Mouse (Mus musculus) heart, adult 18-20 months (tissue): ENCODE results near the gene Vps51. TPM values are rescaled to one million over a fixed set of nuclear protein-coding genes. Genes with fewer than 3 reads are reported as not detected.
A peak's percentile ranks its signal among the peaks of the same experiment; 100 is the strongest.

Source experiments
- DNase-seq, 2 experiments: peaks; one replicate each; pipeline ENCODE4 v3.0.0; 2021 to 2022; ENCODE audit warnings: mixed read lengths in 1 of 2
- total RNA-seq, 2 experiments: library from RNA; stranded (reverse); gene quantifications; 2 replicates each; pipeline ENCODE4 v1.2.3; 2021

The Vps51 gene
- total RNA-seq, 2 experiments from 2014 or later: 20.9 to 22.2 TPM

DNA sequence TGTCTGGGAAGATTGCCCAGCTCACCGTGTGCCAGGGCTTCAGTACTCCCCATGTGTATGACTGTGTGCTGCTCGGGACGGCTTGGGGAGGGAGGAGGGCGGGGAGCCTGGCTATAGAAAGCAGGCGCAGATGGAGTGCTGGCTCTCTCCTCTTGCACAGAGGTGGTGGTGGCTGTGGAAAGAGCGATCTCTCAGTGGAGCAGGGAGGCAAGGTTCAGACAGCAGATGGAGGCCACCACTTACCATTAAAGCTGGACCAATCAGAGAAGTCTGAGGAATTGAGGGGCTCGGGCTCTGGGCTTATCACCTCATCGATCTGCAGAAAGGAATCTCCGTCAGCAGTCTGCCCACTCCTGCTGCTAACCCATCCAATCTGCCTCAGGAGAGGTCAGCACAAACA, 5.1 kb upstream of the Vps51 start, which contains the start of gene Gm28374:
Gene Gm28374 (minus strand): TSS at position 101 of the 400 bp plus-strand sequence.
- DNase-seq: no peak

DNA sequence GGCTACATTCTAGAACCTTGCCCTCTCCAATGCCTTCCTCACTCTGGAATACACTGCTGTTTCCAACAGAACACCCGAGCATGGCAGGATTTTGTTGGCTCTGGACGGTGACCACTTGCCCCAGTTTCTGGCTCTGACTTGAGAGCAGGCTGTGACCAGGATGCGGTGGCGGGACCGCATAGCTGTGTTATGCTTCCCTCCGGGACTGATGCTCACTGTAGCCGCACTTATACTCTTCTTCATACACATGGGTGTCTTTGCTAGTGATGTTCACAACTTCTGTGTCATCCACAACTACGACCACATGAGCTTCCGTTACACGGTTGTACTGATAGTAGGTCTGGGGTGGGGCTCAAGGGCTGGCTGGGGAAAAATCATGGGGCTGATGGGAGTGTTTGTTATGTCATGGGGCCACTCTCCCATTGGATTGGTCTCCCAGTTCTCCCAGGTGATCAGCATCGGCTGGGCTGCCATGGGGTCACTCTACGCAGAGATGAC, 3.0 kb upstream of the Vps51 start, which contains the start of gene Tmem262:
Gene Tmem262 (plus strand): TSS at position 51 of the 498 bp plus-strand sequence.
- no peak for DNase-seq

DNA sequence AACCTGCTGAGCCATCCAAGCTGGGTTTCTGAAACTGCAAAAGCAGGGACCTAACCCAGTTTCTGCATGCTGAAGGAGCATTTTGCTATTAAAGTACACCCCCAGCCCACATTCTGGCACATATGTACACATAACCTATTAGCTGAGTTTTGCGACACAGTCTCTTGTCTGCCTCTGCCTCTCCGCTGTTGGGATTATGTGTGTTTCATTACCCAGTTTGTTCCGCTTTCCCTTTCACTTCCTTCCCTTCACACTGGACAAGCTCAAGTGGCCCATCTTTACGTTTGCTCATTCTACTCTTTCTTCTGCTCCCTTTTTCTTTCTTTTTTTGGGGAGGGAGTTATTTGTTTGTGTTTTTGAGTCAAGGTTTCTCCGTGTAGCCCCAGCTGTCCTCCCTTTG, 3.1 kb downstream of the Vps51 start:
- DNase-seq: no peak

DNA sequence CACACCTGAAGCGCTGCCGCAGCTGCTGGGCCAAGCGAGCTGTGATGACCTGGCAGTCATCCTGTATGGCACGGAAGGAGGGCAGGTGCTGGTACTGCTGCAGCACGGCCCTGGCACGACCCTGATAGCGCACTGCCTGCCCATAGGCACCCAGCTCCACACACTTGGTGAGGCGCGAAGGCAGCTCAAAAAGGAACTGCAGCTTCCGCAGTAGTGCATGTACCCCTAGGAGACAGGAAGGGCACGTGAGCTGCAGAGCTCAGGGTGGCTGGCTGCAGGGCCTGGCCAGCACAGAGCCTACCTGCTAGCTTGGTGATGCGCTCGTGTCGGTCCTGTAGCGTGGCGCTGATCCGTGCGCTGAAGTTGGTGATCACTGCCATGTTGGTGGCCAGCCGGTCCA, 5.8 kb downstream of the Vps51 start:
- DNase-seq: no peak

DNA sequence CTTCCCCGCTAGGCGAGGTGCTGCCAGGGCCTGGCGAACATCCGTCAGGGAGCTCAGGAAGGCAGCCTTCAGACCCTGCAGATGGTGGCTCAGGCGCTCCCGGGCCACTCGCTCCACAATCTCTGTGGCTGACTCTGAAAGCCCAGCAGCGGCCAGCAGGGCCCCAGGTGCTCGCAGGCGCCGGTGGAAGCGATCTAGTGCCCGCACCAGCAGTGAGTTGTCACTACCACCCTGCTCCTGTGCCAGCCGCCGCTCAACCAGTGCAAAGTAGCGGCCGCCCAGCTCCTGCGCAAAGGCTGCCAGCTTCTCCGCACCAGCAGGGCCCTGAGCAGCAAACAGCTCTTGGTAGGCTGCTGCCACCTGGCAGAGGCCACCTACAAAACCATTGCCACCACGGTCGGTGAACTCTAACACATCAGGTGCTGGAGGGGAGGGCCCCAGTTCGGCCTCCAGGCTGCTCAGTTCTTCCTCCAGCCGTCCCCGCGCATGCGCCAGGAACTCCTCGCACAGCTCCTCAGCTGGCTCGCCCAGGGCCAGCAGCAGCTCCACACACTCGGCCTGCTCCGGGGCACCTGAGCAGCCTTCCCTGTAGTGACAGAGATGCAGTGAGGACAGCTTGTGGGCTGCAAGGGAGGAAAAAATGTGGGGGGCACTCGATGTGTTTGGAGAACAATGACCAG, 6.3 kb downstream of the Vps51 start:
- DNase-seq: no peak

- DNase-seq: no peak
Measured at GRCm38 (mm10) chr19:6069851-6070250, 7.2 kb downstream of the Vps51 start.

GRCm38 (mm10) chr19:6068951-6069350, 8.1 kb downstream of the Vps51 start:
- DNase-seq: no peak

GRCm38 (mm10) chr19:6067724-6068415, 9.2 kb downstream of the Vps51 start, which contains the start of gene Tm7sf2:
Gene Tm7sf2, minus strand, starts transcription at chr19:6068373.
- peak; percentile 91 to 94 for DNase-seq

DNA sequence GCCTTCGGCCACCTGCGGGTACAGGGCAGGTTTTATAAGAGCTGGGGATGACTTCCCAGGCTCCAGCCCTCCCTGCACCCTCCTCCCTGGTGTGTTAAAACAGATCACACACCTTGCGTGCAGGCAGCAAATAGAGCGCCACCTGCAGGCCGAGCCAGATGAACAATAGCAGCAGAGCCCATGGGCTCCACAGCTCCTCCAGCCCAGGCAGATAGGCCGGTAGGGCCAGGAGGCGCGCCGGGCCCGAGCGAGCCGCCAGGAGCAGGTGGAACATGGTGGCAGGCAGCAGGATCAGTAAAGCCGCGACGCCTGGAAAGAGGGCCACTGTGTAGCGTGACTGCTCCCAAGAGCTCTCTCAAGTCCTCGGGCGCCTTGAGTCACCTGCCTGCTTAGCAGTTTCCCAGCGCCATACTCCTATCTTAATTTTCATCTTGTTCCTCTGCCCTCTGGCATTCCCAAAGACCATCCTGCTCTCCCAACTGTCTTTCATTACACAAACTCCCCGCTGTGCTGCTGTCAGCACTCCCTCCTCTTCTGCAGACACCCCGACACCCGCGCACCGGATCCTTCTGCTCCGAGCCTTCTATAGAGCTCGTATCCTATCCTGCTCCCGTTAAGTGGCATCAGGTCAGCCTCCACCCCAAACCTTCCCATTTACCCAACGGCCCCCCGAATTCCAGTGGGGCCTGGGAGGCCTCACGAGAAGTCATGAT, 9.9 kb downstream of the Vps51 start:
- DNase-seq: peak; percentile 70 to 80

DNA sequence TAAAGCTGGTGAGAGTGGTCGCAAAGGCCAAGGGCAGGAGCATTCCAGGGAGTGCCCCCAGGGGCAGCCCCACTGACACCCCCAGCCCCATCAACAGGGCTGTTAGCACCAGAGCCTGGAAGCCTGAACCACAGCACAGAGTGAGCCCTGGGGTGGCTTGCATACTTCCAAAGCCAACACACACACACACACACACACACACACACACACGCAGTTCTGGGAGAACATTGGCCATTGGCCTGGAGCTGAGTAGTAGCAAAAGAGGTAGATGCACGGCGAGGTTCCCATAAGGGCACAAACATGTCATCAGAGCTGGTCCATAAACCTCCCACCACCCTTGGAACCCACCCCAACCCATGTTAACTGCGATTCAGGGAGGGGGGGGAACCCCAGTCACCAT, 10.5 kb downstream of the Vps51 start:
- DNase-seq: no peak

GRCm38 (mm10) chr19:6063081-6063480, 13.9 kb downstream of the Vps51 start:
- no peak for DNase-seq

DNA sequence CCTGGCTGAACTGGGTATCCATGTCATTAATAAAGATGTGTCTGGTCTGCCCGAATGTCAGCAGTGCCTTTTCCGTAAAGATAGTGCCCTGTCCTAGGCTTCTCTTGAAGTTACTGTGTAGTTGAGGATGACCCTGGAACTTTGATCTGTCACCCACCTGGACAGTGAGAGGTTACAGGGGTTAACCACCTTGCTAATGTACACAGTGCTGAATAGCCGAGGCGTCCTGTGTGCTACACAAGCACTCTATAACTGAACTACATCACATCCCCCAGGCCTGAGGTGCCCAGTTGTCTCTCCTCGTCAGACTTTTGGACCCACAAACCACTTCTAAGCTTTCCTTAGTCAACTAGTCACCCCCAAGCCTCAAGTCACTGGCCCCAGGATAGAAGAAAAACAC, 14.6 kb downstream of the Vps51 start:
- DNase-seq: no peak

DNA sequence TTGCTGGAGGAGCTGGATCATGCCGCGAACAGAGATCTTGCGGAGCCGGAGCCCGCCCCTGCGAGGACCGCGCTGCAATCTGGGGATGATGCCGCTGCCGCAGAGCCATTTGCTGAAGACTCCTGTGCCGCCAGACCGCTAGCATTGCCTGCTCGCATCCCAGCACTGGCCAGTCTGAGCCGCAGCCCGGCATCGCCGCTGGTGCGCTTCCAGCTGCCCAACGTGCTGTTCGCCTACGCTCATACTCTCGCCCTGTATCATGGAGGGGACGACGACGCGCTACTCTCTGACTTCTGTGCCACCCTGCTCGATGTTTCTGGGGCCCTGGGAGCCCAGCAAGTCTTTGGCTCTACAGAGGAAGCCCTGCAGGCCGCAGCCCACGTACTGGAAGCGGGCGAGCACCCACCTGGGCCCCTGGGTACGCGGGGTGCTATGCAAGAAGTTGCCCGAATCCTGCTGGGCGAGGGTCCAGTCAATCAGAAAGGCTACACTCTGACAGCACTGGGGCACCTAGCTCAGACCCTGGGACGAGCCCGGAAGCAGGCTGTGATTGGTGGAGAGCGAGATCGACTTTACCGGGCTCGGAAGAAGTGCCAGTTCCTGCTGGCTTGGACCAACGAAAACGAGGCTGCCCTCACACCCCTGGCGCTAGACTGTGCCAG, 15.3 kb downstream of the Vps51 start:
- no peak for DNase-seq

- peak; percentile 97 for DNase-seq
Measured at GRCm38 (mm10) chr19:6061021-6061533, 16.0 kb downstream of the Vps51 start, which contains the start of gene Znhit2. Gene Znhit2, plus strand, starts transcription at chr19:6061192.

- DNase-seq: no peak
Measured at GRCm38 (mm10) chr19:6058966-6059365, 18.1 kb downstream of the Vps51 start.

DNA sequence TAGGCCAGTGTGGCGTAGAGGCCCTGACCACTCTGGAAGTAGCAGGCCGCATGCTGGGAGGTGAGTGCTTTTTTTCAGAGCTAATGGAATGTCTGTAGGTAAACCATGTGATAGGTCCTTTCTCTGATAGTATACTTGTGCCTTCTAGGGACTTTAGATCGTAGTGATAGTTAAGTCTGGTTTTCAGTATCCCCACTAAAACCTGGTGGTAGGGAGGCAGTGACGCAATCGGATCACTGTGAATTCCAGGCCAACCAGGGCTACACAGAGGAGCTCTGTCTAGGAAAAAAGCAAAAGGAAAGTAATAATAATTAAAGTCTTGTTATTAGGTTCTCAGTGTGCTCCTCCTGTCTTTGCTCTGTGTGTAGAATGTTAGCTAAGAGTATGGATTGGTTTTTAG, 18.5 kb downstream of the Vps51 start:
- no peak for DNase-seq

DNA sequence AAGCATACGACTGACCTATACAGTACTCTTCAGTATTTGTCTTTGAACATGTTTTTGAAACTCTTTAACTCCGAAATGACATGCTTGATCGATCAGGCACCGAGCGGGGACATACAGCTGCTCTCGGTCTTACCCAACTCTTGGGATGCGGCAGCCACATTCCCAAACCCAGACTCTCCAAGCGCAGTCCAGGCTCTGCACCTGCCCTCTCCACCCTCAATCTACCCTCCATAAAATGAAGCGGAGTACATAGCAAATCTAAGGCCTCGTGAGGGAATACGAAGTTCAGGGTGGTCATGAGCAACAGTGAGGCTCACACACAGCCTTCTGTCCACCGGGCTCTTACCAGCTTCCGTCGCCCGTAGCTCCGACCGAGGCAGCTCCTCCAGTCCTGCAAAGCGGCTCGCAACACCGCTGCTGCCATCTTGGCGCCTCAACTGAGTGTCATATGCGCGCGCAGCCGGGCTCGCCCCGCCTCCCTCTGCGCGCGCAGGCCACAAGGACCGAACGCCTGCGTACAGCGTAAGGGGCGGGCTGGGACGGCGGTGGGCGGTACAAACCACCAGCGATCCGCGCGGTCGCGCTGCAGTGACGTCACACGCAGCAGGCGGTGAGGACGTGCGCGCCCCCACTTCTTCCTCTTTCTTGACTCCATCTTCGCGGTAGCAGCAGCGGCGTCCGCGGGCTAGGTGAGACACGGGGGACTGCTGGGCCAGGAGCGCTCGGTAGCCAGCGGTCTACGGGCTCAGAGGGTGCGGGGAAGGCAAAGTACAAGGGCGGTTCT, 19.5 kb downstream of the Vps51 start, which contains the start of the genes Mrpl49 and Fau:
Gene Mrpl49 (minus strand): TSS at position 473 of the 784 bp plus-strand sequence.
Gene Fau (plus strand): TSS at position 532 of the 784 bp plus-strand sequence.
- DNase-seq: peak; percentile 99

DNA sequence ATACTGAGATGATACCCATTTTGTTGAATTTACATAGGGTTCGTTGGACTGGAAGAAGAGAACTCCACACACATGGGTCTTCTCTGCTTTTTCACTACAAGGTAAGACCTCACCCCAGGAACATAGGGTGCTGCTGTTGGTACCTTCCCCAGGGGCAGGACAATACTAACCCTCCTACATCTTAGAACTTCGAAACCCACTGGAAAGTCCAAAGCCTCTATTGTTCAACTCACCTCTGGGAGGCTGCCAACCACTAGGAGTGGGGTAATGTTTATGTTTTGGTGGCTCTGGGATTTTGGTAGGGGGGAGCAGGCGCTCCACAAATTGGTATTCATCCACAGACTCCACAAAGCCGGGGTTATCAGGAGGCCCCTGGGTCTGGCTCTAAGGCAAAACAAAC, 20.3 kb downstream of the Vps51 start:
- no peak for DNase-seq

DNA sequence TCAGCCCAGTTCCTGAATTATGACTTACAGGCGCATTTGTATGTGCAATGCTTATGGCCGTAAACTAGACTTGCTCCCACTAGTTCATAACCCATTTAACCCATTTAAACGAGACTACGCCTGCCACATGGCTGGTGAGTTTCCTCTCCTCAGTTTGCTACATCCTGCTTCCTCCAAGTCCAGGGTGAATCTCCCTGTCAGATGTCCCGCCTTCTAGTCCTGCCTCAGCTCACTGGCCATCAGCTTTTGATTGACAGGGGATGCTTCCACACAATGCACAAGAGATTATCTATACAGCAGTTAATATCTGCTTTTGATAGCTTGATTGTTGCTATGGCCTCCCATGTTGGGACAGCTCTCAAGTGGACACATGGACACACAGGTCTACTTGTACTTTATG, 22.7 kb downstream of the Vps51 start:
- DNase-seq: peak in 1 of 2 experiments; percentile 6

DNA sequence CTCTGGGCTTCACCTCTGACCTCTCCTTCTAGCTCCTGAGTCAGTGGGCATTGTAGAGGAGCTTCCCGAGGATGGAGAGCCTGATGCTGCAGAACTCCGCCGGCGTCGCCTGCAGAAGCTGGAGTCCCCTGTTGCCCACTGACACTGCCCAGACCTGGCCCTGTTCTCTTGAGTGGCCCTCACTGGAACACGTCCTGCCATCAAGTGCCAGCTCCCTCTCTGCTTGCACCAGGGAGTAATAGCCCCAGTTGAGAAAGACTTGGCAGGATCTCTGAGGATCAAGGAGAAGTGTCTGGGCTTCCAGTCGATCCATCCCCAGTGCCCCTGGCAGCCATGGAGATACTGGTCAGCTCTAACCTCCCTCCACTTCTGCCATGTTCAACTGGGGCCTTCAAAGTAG, 24.5 kb downstream of the Vps51 start:
- DNase-seq: peak in 1 of 2 experiments; percentile 7
